In genomic region chr12:106010065-106010915, GRCm38 (mm10) we compare ENCODE assay signal across 8 mouse cellular contexts. TPM values are rescaled to one million over a fixed set of nuclear protein-coding genes. Genes with fewer than 3 reads are reported as not detected.
DNase-seq lines count a peak whose midpoint lies in the region; ATAC-seq lines count a peak whose summit lies in the region.

Gene Vrk1 (plus strand): TSS chr12:106010228.

- H3K4me1 ChIP-seq in intestine, embryonic 14.5 days (replicated peaks; ENCODE audit: control insufficient read depth, insufficient read depth, low read length) = peaks cover 10% of the 10 kb centered on the region; the same call in 1 of the 2 replicates

- under 1% methylated on average over 72 of the region's 72 CpGs for WGBS in intestine, embryonic 14.5 days

- H3K4me2 ChIP-seq in intestine, embryonic 14.5 days (ENCODE audit: low read length) = peak within 1 kb of the TSS; percentile 77

- no peaks in the 10 kb centered on the region for H3K36me3 ChIP-seq in intestine, embryonic 14.5 days (ENCODE audit: control insufficient read depth, insufficient read depth, low read length)

- H3K27me3 ChIP-seq in intestine, embryonic 14.5 days (replicated peaks; ENCODE audit: control insufficient read depth, insufficient read depth, low read length) = no peaks in the 10 kb centered on the region

- peak; percentile 83 to 88 for DNase-seq in adrenal gland, adult 18-20 months (ENCODE audit: low spot score in 2 of 2)
- DNase-seq in embryo, embryonic 11 days = peak; percentile 98
- peak; percentile 98 for DNase-seq in gastrocnemius, postnatal 25 days
- DNase-seq in intestine, embryonic 14.5 days (ENCODE audit: low spot score) = peak; percentile 90
- peak; percentile 97 to 98 for DNase-seq in left cerebral cortex, postnatal 14 days (ENCODE audit: low spot score in 2 of 2)
- peak; percentile 97 for DNase-seq in mesoderm, embryonic 11.5 days (ENCODE audit: low read depth, low spot score)
- DNase-seq in right cerebral cortex, postnatal 36 days (ENCODE audit: low spot score in 2 of 2) = peak; percentile 97 to 99
- peak; percentile 97 for DNase-seq in yolk sac, embryonic 10.5 days (ENCODE audit: low spot score)

- intact Hi-C loops in left cerebral cortex, postnatal 14 days (cut with DNase I) = loop anchor here (2.0 kb wide), 1 partner anchor 47 kb away; no protein-coding TSS in a partner anchor

- H3K9me3 ChIP-seq in intestine, embryonic 14.5 days (ENCODE audit: control insufficient read depth, low read length) = no peaks in the 10 kb centered on the region

- 0 out of 2 replicates have a peak within 1 kb of the TSS, but pooled peaks have one; percentile 47 for H3K27ac ChIP-seq in intestine, embryonic 14.5 days (ENCODE audit: low read depth)

- peak within 1 kb of the TSS; percentile 76 for H3K9ac ChIP-seq in intestine, embryonic 14.5 days (ENCODE audit: low read length)

- peak; percentile 97 for ATAC-seq in intestine, embryonic 14.5 days (replicated peaks; ENCODE audit: low FRiP score, low TSS enrichment, low read depth)

- peak within 1 kb of the TSS; percentile 90 for H3K4me3 ChIP-seq in intestine, embryonic 14.5 days (ENCODE audit: low read depth, low read length)

RNA-seq across cellular contexts. Expression of gene Vrk1, which starts in this region (rescaled TPM):
- 10 to 100 TPM; 13.1 to 14.4 TPM for total RNA-seq in adrenal gland, adult 18-20 months (2021)
- total RNA-seq in gastrocnemius, postnatal 25 days (2021) = 1 to 10 TPM; 3.0 to 3.4 TPM
- polyA plus RNA-seq in intestine, embryonic 14.5 days (2014; fragmentation: Nextera tagmentation; extraction: Ambion mirVana) = 73.2 and 75.0 TPM in 2 replicates
- 10 to 100 TPM; 12.4 to 14.9 TPM for total RNA-seq in left cerebral cortex, postnatal 14 days (2021)

Comparison
In these comparisons a context has a peak if more than half of its experiments do, and no peak if none do; other contexts are left out.
1. Peak in every context shown above with its lines: DNase-seq, ATAC-seq, H3K4me3 ChIP-seq and H3K27ac ChIP-seq.